Mouse (Mus musculus) limb, embryonic 10.5 days (tissue): ENCODE results near the gene Zbtb20. TPM values are rescaled to one million over a fixed set of nuclear protein-coding genes. Genes with fewer than 3 reads are reported as not detected.
A peak's percentile ranks its signal among the peaks of the same experiment; 100 is the strongest.

Source experiments
- DNase-seq: peaks from one replicate; pipeline ENCODE4 v3.0.0-alpha.2; 2017; ENCODE audit warnings: low spot score
- H3K27ac ChIP-seq: fragments of 300-500 bp; sonication (generic); 2 replicates; pipeline ENCODE4 v1.5.1; 2016; ENCODE audit warnings: mild to moderate bottlenecking
- H3K27me3 ChIP-seq: fragments of 300-500 bp; sonication (generic); 2 replicates; pipeline ENCODE4 v1.6.1; 2016; ENCODE audit warnings: low read depth, mild to moderate bottlenecking; ENCODE audit not compliant: poor library complexity, severe bottlenecking
- H3K36me3 ChIP-seq: fragments of 300-500 bp; sonication (generic); 2 replicates; pipeline ENCODE4 v1.6.1; 2016; ENCODE audit warnings: mild to moderate bottlenecking, moderate library complexity
- H3K4me1 ChIP-seq: fragments of 300-500 bp; sonication (generic); 2 replicates; pipeline ENCODE4 v1.6.1; 2016
- H3K4me3 ChIP-seq: fragments of 300-500 bp; sonication (generic); 2 replicates; pipeline ENCODE4 v1.5.1; 2016; ENCODE audit warnings: mild to moderate bottlenecking, moderate library complexity
- H3K9me3 ChIP-seq: fragments of 300-500 bp; sonication (generic); replicated peaks from 2 replicates; pipeline ENCODE4 v1.6.1; 2016; ENCODE audit warnings: mild to moderate bottlenecking
- WGBS: fragments of 180-500 bp; shearing (Covaris S2); methylation state at CpG from one replicate; pipeline ENCODE4 v1.1.7; 2016; 5-methylcytosine and 5-hydroxymethylcytosine counted together
- polyA plus RNA-seq: library from polyadenylated mRNA; unstranded; fragments of >200 nt; fragmentation: Nextera tagmentation; extraction: Ambion mirVana; gene quantifications from 2 replicates; pipeline ENCODE4 v1.2.1, GENCODE M21; 2016

Zbtb20 gene
- polyA plus RNA-seq, 1 experiment from 2014 or later, result 11.7 TPM

- WGBS, result 46% methylated on average over 9 of the region's 9 CpGs
- Histone ChIP-seq H3K9me3 (no peaks in the 10 kb centered on the region), H3K36me3 (no peaks in the 10 kb centered on the region), H3K27ac (no peak overlapping the region), H3K4me3 (no peak overlapping the region), H3K4me1 (peaks cover 16% of the 10 kb centered on the region), H3K27me3 (no peaks in the 10 kb centered on the region)
- DNase-seq, result no peak
These were observed 427.8 kb downstream of the Zbtb20 start for GRCm38 (mm10) chr16:43303245-43304197.

GRCm38 (mm10) chr16:43309968-43310431, 434.3 kb downstream of the Zbtb20 start:
- H3K4me3 ChIP-seq, result no peak overlapping the region
- H3K36me3 ChIP-seq, result no peaks in the 10 kb centered on the region
- no peak for DNase-seq
- H3K9me3 ChIP-seq, result no peaks in the 10 kb centered on the region
- no peaks in the 10 kb centered on the region for H3K27me3 ChIP-seq
- 37% methylated on average over 4 of the region's 4 CpGs for WGBS
- peak overlapping the region; percentile 46; the same call in 1 of the 2 replicates for H3K27ac ChIP-seq
- H3K4me1 ChIP-seq, result peaks cover 17% of the 10 kb centered on the region

GRCm38 (mm10) chr16:43324009-43324408, 448.3 kb downstream of the Zbtb20 start:
- Histone ChIP-seq H3K4me3 (no peak overlapping the region), H3K9me3 (no peaks in the 10 kb centered on the region), H3K27me3 (no peaks in the 10 kb centered on the region), H3K4me1 (no peaks in the 10 kb centered on the region), H3K27ac (no peak overlapping the region), H3K36me3 (no peaks in the 10 kb centered on the region)
- no peak for DNase-seq
- WGBS, result 87% methylated on average over 3 of the region's 3 CpGs

DNA sequence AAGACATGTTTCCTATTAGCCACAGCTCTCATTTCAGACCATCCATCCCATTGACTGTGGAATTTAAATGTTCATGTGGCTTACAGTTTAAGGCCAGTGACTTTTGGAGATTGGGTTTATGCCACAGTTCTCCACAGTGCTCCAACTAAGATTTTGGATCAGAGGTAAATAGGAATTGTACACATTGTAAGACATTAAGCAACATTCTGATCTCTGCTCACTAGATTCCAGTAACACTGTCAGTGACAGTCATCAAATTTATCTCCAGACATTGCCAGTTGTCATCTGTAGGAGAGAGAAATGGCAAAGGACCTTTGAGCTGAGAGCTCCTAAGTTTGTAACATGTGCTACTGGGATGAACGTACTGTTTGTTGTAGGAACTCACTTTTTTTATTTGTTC, 452.5 kb downstream of the Zbtb20 start:
- no peak overlapping the region for H3K4me3 ChIP-seq
- H3K36me3 ChIP-seq, result no peaks in the 10 kb centered on the region
- no peak overlapping the region for H3K27ac ChIP-seq
- H3K27me3 ChIP-seq, result no peaks in the 10 kb centered on the region
- H3K4me1 ChIP-seq, result no peaks in the 10 kb centered on the region
- 90% methylated on average over 1 of the region's 1 CpGs for whole genome bisulfite sequencing
- no peaks in the 10 kb centered on the region for H3K9me3 ChIP-seq
- no peak for DNase-seq

- no peak for DNase-seq
- no peaks in the 10 kb centered on the region for H3K9me3 ChIP-seq
- no peak overlapping the region for H3K27ac ChIP-seq
- no peaks in the 10 kb centered on the region for H3K36me3 ChIP-seq
- H3K4me1 ChIP-seq, result peaks cover 8% of the 10 kb centered on the region; the same call in 1 of the 2 replicates
- WGBS, result 95% methylated on average over 3 of the region's 3 CpGs
- no peak overlapping the region for H3K4me3 ChIP-seq
- no peaks in the 10 kb centered on the region for H3K27me3 ChIP-seq
These were observed 454.5 kb downstream of the Zbtb20 start for GRCm38 (mm10) chr16:43330206-43330605.

GRCm38 (mm10) chr16:43331440-43331839, 455.8 kb downstream of the Zbtb20 start:
- 85% methylated on average over 3 of the region's 3 CpGs for WGBS
- H3K27me3 ChIP-seq, result no peaks in the 10 kb centered on the region

GRCm38 (mm10) chr16:43332734-43333133, 457.1 kb downstream of the Zbtb20 start:
- no peaks in the 10 kb centered on the region for H3K27me3 ChIP-seq
- H3K9me3 ChIP-seq, result no peaks in the 10 kb centered on the region
- no peak overlapping the region for H3K4me3 ChIP-seq
- 31% methylated on average over 2 of the region's 2 CpGs for WGBS
- no peak overlapping the region for H3K27ac ChIP-seq
- no peaks in the 10 kb centered on the region for H3K36me3 ChIP-seq
- H3K4me1 ChIP-seq, result peaks cover 12% of the 10 kb centered on the region; the same call in 1 of the 2 replicates
- DNase-seq, result no peak

More at GRCm38 (mm10) chr16:43331440-43331839, 455.8 kb downstream of the Zbtb20 start:
- H3K4me1 ChIP-seq, result peaks cover 12% of the 10 kb centered on the region; the same call in 1 of the 2 replicates
- no peak for DNase-seq
- no peak overlapping the region for H3K27ac ChIP-seq
- no peak overlapping the region for H3K4me3 ChIP-seq
- H3K9me3 ChIP-seq, result no peaks in the 10 kb centered on the region
- no peaks in the 10 kb centered on the region for H3K36me3 ChIP-seq

- Histone ChIP-seq H3K27me3 (no peaks in the 10 kb centered on the region), H3K9me3 (no peaks in the 10 kb centered on the region), H3K4me3 (no peak overlapping the region), H3K4me1 (peaks cover 12% of the 10 kb centered on the region; the same call in 1 of the 2 replicates), H3K27ac (no peak overlapping the region), H3K36me3 (no peaks in the 10 kb centered on the region)
- no peak for DNase-seq
- WGBS, result 74% methylated on average over 1 of the region's 1 CpGs
These were observed 457.6 kb downstream of the Zbtb20 start for GRCm38 (mm10) chr16:43333265-43333664.

DNA sequence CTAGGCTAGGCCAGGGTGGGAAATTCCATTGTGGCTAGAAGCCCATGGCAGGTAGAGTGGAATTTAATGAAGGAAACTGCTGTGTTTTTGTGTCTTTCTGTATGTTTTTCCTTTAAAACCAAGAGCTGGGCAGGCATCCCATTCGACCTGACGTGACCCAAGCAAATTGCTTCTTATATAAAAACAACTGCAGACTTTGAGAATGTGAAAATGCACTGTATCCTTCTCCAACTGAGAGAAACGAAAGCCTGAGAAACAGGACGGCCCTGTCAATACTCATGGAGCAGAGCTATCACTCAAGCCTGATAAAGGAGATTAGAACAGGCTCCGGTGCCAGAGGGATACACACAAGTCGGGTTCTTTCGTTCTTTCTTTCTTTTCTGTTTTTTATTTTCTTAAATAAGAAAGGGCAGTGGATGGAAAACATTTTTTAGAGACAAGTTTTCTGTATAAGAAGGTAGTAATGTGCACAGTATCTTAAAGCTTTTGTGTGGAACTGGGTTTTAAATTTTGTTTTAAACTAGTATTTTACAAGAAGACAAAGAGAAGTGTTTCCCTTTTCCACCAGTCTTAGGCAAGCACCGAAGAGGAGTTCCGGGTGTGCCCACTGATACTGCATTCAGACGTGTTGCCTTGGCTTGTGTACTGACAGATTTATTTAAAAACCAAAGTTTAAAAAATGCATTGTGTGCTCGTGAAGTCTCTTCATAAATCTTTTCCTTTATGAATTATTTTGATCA, 458.9 kb downstream of the Zbtb20 start:
- no peak overlapping the region for H3K4me3 ChIP-seq
- no peaks in the 10 kb centered on the region for H3K36me3 ChIP-seq
- H3K27ac ChIP-seq, result no peak overlapping the region
- DNase-seq, result no peak
- H3K9me3 ChIP-seq, result no peaks in the 10 kb centered on the region
- no peaks in the 10 kb centered on the region for H3K27me3 ChIP-seq
- peaks cover 12% of the 10 kb centered on the region; the same call in 1 of the 2 replicates for H3K4me1 ChIP-seq
- 63% methylated on average over 11 of the region's 11 CpGs for WGBS

- Histone ChIP-seq H3K4me1 (peaks cover 12% of the 10 kb centered on the region; the same call in 1 of the 2 replicates), H3K4me3 (no peak overlapping the region), H3K9me3 (no peaks in the 10 kb centered on the region), H3K27me3 (no peaks in the 10 kb centered on the region), H3K36me3 (no peaks in the 10 kb centered on the region), H3K27ac (no peak overlapping the region)
- DNase-seq, result no peak
- 70% methylated on average over 8 of the region's 8 CpGs for WGBS
These were observed 459.6 kb downstream of the Zbtb20 start for GRCm38 (mm10) chr16:43335151-43335823.

DNA sequence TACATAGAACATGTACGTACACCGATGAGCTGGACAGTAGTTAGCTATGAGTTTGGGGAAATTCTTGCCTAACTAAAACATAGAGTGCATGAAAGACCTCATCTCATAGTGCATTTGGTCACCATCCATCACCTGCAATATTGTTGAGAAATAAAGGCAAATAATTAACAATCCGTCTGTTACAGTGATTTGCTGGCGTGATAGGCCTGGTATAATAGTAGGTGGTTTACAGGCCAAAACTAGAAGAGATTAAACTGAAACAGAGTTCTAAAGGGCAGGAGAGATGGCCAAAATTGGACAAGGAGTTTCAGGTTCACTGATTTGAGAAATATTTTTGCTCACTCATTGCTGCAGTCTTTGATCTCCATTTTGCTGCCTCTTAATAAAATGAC, 460.1 kb downstream of the Zbtb20 start:
- WGBS, result 93% methylated on average over 4 of the region's 4 CpGs
- DNase-seq, result no peak
- no peak overlapping the region for H3K4me3 ChIP-seq
- no peaks in the 10 kb centered on the region for H3K9me3 ChIP-seq
- peaks cover 12% of the 10 kb centered on the region; the same call in 1 of the 2 replicates for H3K4me1 ChIP-seq
- H3K27ac ChIP-seq, result no peak overlapping the region
- no peaks in the 10 kb centered on the region for H3K36me3 ChIP-seq
- no peaks in the 10 kb centered on the region for H3K27me3 ChIP-seq

GRCm38 (mm10) chr16:43340712-43341111, 465.0 kb downstream of the Zbtb20 start:
- Histone ChIP-seq H3K27ac (no peak overlapping the region), H3K4me1 (no peaks in the 10 kb centered on the region)
- 83% methylated on average over 4 of the region's 4 CpGs for WGBS

More at GRCm38 (mm10) chr16:43340712-43341111, 465.0 kb downstream of the Zbtb20 start:
- H3K36me3 ChIP-seq, result no peaks in the 10 kb centered on the region
- no peak for DNase-seq
- no peaks in the 10 kb centered on the region for H3K9me3 ChIP-seq
- H3K27me3 ChIP-seq, result no peaks in the 10 kb centered on the region
- H3K4me3 ChIP-seq, result no peak overlapping the region
